Mouse (Mus musculus): ENCODE results near the gene Eps15. TPM values are rescaled to one million over a fixed set of nuclear protein-coding genes. Genes with fewer than 3 reads are reported as not detected.
A peak's percentile ranks its signal among the peaks of the same experiment; 100 is the strongest.
"Not testable (repeated sequence)": the region's sequence is repeated elsewhere in the genome, so short reads cannot be mapped to it uniquely, and the experiment has no call there.

The Eps15 gene
- total RNA-seq, 2 experiments from 2014 or later = 99.9 to 149 TPM

GRCm38 (mm10) chr4:109393229-109393779 lies 113.2 kb downstream of the Eps15 start:
- peak; percentile 56 for ATAC-seq (replicated peaks; ENCODE audit: low FRiP score, low TSS enrichment, poor library complexity, severe bottlenecking)

DNA sequence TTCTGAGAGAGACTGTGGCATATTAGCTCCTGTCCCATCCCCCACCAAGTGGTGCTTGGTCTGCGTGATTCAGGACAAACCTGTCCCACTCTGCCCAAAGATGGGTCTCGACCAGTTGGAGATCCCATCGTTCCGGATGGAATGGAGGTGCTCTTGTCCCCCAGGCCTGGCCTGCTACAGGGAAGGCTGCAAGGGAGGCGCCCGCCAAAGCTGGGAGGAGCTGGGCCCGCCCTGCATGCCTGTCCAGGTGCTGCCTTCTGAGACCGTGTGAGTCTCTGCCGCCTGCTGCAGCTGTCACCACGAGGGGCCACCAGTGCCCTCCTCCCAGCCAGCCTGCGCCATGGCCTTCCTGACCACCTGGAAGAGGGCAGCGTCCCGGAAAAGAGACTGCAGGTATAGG lies 113.8 kb downstream of the Eps15 start:
- peak; percentile 79 for ATAC-seq (replicated peaks; ENCODE audit: low FRiP score, low TSS enrichment, poor library complexity, severe bottlenecking)

DNA sequence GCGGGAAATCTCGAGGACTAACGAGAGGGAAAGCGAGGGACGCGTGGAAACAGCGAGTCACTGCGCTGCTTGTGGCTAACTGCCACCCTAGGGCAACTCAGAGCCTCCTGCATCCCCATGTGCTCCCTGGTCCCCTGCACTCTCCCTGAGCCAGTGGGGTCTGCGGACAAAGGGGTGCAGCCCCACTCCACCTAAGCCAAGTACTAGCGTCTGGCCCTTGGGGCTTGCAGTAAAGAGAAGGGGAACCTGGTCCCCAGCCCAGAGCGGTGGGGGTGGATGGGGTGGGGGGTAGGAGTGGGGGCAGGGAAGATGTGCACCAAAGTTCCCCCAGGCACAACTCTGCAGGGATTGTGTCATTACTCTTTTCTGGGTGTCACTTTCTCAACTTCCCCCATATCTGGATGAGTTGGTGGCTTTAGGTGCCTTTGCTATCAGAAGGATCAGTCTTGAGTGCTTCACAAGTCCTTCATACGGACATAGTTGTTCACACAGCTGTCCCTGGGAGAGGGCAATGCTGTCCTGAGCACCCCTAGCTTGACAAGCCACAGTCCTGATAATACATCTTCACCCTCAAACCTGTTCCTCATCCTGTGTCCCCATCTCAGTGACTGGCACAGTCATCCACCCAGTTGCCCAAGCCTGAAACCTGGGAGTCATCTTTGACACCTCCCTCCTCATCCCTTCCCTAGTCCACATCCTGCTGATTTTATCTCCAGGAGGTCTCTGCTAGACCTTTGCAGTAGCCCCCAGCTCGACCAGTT lies 114.4 kb downstream of the Eps15 start:
- ATAC-seq (replicated peaks; ENCODE audit: low FRiP score, low TSS enrichment, poor library complexity, severe bottlenecking) = peak; percentile 22; the same call in 1 of the 2 replicates

DNA sequence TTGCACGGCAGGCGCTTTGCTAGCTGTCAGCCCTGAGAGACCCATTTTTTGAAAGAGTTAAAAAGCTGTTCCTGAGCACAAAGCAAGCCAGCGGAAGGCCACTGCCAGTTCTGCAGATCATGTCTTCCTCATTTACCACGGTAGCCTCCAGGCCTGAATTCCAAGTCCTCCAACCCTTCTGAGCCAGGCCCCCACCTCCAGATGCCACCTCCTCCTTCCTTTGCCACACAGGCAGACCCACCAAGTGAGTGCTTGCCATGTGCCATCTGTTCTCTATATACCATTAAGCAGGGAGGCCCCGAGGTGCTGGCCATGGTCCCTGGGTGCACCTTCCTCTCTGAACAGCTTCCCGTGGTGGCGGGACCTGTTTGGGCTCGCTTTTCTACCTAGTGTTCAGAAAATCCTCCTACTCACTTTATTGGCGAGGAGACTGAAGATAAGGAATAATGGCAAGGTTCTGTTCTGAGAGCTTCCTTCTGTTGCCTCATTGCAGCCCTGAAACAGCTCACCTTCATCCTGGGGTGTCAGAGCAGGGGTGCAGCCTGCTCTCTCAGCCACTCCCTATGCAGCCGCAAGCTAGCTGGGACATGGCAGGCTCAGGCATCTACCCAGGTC lies 120.4 kb downstream of the Eps15 start:
- ATAC-seq (replicated peaks; ENCODE audit: low FRiP score, low TSS enrichment, poor library complexity, severe bottlenecking) = no peak

DNA sequence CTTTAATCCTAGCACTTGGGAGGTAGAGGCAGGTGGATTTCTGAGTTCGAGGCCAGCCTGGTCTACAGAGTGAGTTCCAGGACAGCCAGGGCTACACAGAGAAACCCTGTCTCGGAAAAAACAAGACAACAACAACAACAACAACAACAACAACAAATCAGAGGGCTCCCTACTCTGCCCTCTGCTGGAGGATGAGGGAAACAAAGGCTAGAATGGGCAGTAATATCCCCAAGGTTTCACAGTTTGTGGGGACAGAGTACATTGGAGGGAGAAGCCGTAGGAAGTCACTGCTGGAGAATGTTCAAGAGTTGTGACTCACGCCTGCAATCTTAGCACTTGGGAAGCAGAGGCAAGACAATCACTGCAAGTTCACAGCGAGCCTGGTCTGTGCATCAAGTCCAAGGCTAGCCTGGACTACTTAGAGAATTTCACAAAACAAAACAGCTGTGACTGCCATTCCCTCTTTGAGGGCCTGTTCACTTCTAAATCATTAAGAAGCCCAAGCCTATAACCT lies 121.2 kb downstream of the Eps15 start:
- no peak for ATAC-seq (replicated peaks; ENCODE audit: low FRiP score, low TSS enrichment, poor library complexity, severe bottlenecking)

- ATAC-seq (replicated peaks; ENCODE audit: low FRiP score, low TSS enrichment, poor library complexity, severe bottlenecking) = not testable (repeated sequence)
These were observed 124.8 kb downstream of the Eps15 start for GRCm38 (mm10) chr4:109404908-109405307.

- no peak for ATAC-seq (replicated peaks; ENCODE audit: low FRiP score, low TSS enrichment, poor library complexity, severe bottlenecking)
These were observed 125.3 kb downstream of the Eps15 start for GRCm38 (mm10) chr4:109405415-109405814.

GRCm38 (mm10) chr4:109406054-109406485 lies 126.0 kb downstream of the Eps15 start:
- ATAC-seq (replicated peaks; ENCODE audit: low FRiP score, low TSS enrichment, poor library complexity, severe bottlenecking) = peak; percentile 66

DNA sequence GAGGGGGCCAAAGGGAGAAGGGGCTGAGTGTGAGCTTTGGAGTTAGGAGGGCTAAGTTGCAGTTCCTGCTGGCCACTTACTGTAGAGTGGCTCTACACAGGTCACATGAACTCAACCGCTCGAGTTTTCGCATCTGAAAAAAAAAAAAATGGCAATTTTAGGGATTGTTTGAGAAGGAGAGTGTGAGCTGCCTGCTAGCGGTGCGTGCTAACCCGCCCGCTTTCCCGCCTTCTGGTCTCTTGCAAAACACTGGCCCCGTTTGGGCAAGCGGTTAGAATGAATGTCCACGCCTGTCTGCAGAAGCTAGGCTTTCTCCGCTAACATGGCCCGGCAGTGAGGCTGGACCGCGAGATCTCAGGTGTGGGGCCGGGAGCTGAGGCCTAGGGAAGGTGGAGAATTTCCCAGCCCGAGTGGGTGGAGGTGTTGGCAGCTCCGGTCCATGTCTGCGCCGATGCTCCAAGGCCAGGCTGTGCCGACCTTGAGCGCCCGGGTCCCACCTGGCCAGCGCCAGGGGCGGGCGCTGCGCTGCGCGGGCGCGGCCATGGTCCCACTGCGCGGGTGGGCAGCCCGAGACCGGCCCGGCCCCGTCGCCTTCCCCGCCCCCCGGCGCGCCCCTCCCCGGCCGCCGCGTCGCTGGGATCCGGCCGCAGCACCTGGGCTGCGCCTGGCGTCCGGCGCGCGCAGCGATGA lies 126.6 kb downstream of the Eps15 start, which contains the start of gene Ttc39a:
Gene Ttc39a, plus strand, starts transcription at position 138 of the 690 bp plus-strand sequence.
- ATAC-seq (replicated peaks; ENCODE audit: low FRiP score, low TSS enrichment, poor library complexity, severe bottlenecking) = 0 out of 2 replicates have a peak, but pooled peaks have one; percentile 3

DNA sequence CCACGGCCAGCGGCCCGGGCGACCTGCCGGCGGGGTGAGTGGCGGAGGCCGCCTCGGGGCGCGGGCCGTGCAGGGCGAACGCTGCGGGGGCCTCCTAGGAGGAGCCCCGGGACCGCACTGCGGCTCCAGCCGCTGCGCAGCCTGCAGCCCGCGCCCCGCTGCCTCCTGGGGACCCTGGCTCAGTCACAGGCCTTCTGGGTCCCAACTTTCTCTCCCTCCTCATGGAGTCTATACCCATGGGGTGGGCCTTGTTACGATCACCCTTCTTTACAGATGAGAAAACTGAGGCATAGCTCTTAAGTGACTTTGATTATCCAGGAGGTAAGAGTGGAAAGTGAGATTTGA lies 127.1 kb downstream of the Eps15 start:
- no peak for ATAC-seq (replicated peaks; ENCODE audit: low FRiP score, low TSS enrichment, poor library complexity, severe bottlenecking)

- ATAC-seq (replicated peaks; ENCODE audit: low FRiP score, low TSS enrichment, poor library complexity, severe bottlenecking) = no peak
These were observed 127.8 kb downstream of the Eps15 start for GRCm38 (mm10) chr4:109407701-109408485.

DNA sequence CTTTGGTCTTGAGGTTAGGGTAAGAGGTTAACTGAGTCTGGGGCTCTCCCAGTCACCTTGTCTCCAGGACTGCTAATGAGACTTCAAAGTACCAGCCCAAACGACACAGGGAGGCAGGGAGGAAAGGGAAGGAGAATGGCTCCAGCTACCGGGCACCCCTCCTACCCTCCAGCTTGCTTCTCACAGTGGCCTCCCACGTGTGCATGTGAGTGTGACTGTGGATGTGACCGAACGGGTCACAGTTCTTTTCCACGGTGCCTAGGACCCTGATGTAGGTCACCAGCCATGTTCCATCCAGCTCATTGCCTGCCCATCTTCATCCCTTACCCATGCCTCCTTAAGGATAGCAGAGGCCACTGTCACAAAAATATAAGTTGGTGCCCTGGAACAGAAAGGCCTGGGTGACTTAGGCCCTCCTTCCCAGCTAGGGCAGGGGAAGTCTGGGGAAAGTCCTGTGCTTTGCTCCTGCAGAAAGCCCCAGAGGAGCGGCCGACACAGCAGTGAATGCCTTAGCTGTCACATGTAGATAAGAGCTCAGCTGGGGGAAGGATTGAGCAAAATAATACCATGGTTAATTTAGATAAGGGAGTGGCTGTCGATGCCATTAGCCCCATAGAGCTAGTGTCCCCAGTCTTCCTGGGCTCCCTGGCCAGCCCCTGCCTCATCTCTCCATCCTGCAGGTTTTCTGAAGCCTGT lies 130.8 kb downstream of the Eps15 start:
- peak; percentile 83 for ATAC-seq (replicated peaks; ENCODE audit: low FRiP score, low TSS enrichment, poor library complexity, severe bottlenecking)

DNA sequence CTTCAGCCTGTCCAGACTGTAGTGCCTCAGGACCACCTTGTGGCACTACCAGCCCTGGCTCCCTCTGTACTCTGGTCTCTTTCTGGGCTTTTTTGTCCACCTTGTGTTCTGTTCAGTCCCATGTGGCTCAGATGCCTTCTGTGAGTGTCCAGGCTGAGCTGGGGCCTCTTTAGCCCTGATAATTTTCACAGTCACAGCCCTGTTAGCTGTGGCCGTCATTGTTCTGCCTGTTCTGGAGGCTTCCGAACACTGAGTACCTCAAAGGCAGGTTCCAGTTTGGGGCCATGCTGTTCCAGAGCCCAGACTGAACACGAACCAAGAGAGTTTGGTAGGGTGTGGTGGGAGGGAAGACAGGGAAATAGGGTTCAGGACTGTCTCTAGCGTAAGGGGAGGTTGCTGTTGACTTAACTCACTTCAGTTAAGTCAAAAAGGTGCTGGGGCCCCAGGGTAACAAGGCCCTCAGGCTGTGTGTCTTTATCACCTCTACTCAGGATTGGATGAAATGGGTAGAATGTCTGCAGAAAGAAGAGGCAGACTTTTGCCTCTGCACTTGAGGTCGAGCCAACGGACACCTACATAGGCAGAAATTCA lies 131.4 kb downstream of the Eps15 start:
- ATAC-seq (replicated peaks; ENCODE audit: low FRiP score, low TSS enrichment, poor library complexity, severe bottlenecking) = peak; percentile 38

GRCm38 (mm10) chr4:109412233-109412632 lies 132.2 kb downstream of the Eps15 start:
- ATAC-seq (replicated peaks; ENCODE audit: low FRiP score, low TSS enrichment, poor library complexity, severe bottlenecking) = no peak

DNA sequence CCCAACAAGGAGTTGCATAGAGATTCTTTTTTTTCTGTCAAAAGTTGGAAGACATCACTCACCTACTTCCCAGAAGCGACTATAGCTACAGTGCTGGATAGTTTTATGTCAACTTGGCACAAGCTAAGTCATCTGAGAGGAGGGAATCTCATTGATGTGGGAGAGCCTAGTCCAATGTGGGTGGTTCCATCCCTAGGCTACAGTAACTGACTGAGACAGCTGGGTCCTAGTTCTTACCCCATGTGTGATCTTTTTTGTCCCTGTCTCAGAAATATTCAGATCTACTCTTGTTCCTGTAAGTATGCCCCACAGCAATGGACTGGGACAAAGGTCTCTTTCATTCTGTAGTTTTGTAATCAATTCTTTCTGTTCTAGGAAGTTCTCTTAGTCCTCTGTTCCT lies 137.9 kb downstream of the Eps15 start:
- ATAC-seq (replicated peaks; ENCODE audit: low FRiP score, low TSS enrichment, poor library complexity, severe bottlenecking) = no peak

GRCm38 (mm10) chr4:109419017-109419416 lies 138.9 kb downstream of the Eps15 start:
- ATAC-seq (replicated peaks; ENCODE audit: low FRiP score, low TSS enrichment, poor library complexity, severe bottlenecking) = no peak

DNA sequence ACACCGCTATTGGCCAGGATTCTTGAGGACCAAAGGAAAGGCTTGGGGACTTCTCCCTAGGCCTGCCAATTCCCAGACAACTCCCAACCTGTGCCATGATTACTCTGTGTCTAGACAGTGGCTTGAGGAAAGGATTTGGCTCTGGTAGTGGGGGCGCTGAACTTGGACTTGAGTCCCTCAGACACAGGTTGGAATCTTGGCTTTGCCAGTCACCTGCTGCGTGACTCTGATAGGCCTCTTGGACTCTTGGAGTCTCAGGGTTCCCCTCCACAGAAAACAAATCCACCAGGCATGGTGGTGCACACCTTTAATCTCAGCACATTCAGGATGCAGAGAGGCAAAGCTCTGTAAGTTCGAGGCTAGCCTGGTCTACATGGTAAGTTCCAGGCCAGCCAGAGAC lies 139.5 kb downstream of the Eps15 start:
- no peak for ATAC-seq (replicated peaks; ENCODE audit: low FRiP score, low TSS enrichment, poor library complexity, severe bottlenecking)

GRCm38 (mm10) chr4:109420138-109420795 lies 140.2 kb downstream of the Eps15 start:
- ATAC-seq (replicated peaks; ENCODE audit: low FRiP score, low TSS enrichment, poor library complexity, severe bottlenecking) = peak; percentile 44; the same call in 1 of the 2 replicates

Data from megakaryocyte-erythroid progenitor cell, adult 5-6 weeks (primary cell).